Mouse (Mus musculus) lung, postnatal 0 days (tissue): Measurements from ENCODE around the gene Syce1l.

Experiments used
- CTCF ChIP-seq: IDR thresholded peaks from 2 replicates; pipeline ENCODE4 v1.5.1; 2016; ENCODE audit warnings: antibody characterized with exemption, mild to moderate bottlenecking
- EP300 ChIP-seq: IDR thresholded peaks from 2 replicates; pipeline ENCODE4 v1.6.1; 2016; ENCODE audit warnings: antibody characterized with exemption, mild to moderate bottlenecking, control low read depth

DNA sequence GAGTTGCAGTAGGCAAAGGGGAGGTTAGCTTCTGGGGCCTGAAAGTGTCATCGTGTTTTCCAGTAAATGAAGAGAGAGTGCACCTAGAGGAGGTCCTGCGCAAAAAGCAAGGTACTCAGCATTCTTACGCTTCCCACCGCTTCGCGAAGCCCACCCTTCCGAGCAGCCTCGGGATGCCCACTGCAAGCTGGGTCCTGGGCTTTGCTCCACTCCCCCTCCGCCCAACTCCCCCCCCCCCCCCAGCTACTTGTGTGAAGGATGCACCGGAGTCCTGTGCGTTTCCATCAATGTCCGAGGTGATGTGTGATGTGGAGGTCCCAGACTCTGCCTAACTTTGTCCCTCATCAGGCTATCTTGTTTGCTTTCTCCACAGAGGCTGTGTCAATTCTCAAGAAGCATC is 9.4 kb downstream of the Syce1l start:
- no peak for TF ChIP-seq CTCF
- no peak for TF ChIP-seq EP300
